Mouse (Mus musculus) liver, postnatal 0 days (tissue): Measurements from ENCODE around the gene Gmip. TPM values are rescaled to one million over a fixed set of nuclear protein-coding genes. Genes with fewer than 3 reads are reported as not detected.

Source experiments
- ATAC-seq: fragments of 200-750 bp; cut with Nextera tagmentation; 2 replicates; pipeline ENCODE4 v1.8.0; 2017; ENCODE audit warnings: mild to moderate bottlenecking, moderate library complexity
- DNase-seq: peaks from one replicate; pipeline ENCODE4 v3.0.0-alpha.2; 2016
- H3K27ac ChIP-seq: fragments of 300-500 bp; sonication (generic); 2 replicates; pipeline ENCODE4 v1.5.1; 2014; ENCODE audit warnings: antibody characterized with exemption, moderate library complexity, mild to moderate bottlenecking, low read depth
- H3K27me3 ChIP-seq: fragments of 300-500 bp; sonication (generic); 2 replicates; pipeline ENCODE4 v1.6.1; 2014; ENCODE audit warnings: low read length, control low read depth, mixed read lengths; ENCODE audit not compliant: insufficient read depth
- H3K36me3 ChIP-seq: fragments of 300-500 bp; sonication (generic); replicated peaks from 2 replicates; pipeline ENCODE4 v1.6.1; 2014; ENCODE audit warnings: mild to moderate bottlenecking, control low read depth, low read length, moderate library complexity, mixed read lengths; ENCODE audit not compliant: insufficient read depth
- H3K4me1 ChIP-seq: fragments of 300-500 bp; sonication (generic); 2 replicates; pipeline ENCODE4 v1.6.1; 2014; ENCODE audit warnings: antibody characterized with exemption, mild to moderate bottlenecking, control low read depth; ENCODE audit not compliant: insufficient read depth
- H3K4me2 ChIP-seq: fragments of 300-500 bp; sonication (generic); 2 replicates; pipeline ENCODE4 v1.6.1; 2014; ENCODE audit warnings: low read depth, mild to moderate bottlenecking, low read length, moderate library complexity, mixed read lengths
- H3K4me3 ChIP-seq: fragments of 300-500 bp; sonication (generic); 2 replicates; pipeline ENCODE4 v1.5.1; 2014; ENCODE audit warnings: low read depth, low read length
- H3K9ac ChIP-seq: fragments of 300-500 bp; sonication (generic); replicated peaks from 2 replicates; pipeline ENCODE4 v1.6.1; 2014; ENCODE audit warnings: mild to moderate bottlenecking, moderate library complexity
- H3K9me3 ChIP-seq: fragments of 300-500 bp; sonication (generic); 2 replicates; pipeline ENCODE4 v1.6.1; 2016; ENCODE audit warnings: mild to moderate bottlenecking, control low read depth, low read length, mixed read lengths
- CTCF ChIP-seq: sonication (generic); IDR thresholded peaks from 2 replicates; pipeline ENCODE4 v1.5.1; 2016; ENCODE audit warnings: antibody characterized with exemption, low read depth
- EP300 ChIP-seq: IDR thresholded peaks from 2 replicates; pipeline ENCODE4 v1.6.1; 2016; ENCODE audit warnings: antibody characterized with exemption, low read depth, mild to moderate bottlenecking
- WGBS: fragments of 180-500 bp; shearing (Covaris S2); extraction: QIAGEN DNeasy Blood & Tissue Kit; methylation state at CpG from one replicate; pipeline ENCODE4 v1.1.7; 2014; ENCODE audit not compliant: insufficient replicate concordance; 5-methylcytosine and 5-hydroxymethylcytosine counted together
- polyA plus RNA-seq: library from polyadenylated mRNA; unstranded; fragments of >200 nt; fragmentation: Nextera tagmentation; extraction: Ambion mirVana; gene quantifications from 2 replicates; pipeline ENCODE4 v1.2.1, GENCODE M21; 2015

Gmip gene
- polyA plus RNA-seq, 1 experiment from 2014 or later, result 7.4 TPM

DNA sequence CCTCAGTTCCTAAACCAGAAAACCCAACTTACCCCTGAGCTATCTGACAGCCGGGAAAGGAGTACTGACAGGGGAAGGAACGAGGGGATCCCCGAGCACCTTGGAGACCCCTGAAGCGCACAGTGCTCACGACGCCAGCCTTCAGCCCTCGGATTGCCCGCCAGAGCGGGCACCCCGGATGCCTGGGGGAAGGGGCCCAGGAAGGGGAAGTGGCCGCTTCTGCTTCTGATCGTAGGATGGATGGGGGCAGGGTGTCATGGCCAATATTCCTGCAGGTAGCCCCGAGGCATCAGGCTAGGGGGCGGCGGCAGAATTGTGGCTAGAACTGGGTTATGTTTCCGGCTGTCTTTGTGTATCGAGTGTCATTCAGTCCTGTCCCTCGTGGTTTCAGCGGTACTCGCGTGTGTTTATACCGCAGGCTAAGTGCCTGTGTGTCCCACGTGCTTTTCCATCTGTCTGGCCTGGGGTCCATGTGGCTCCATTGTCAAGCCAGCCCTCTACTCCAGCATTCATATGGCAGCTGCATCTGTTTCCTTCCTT, 455 bp downstream of the Gmip start:
- peak; percentile 60 for DNase-seq
- Histone ChIP-seq H3K4me2 (peak overlapping the region; percentile 86), H3K4me3 (peak overlapping the region; percentile 63), H3K36me3 (peaks cover 55% of the 10 kb centered on the region), H3K9me3 (no peaks in the 10 kb centered on the region), H3K9ac (peak overlapping the region; percentile 80), H3K27ac (peak overlapping the region; percentile 44), H3K27me3 (no peaks in the 10 kb centered on the region), H3K4me1 (peaks cover 10% of the 10 kb centered on the region)
- peak; percentile 65 for ATAC-seq
- TF ChIP-seq EP300 (no peak), CTCF (no peak)
- WGBS, result under 1% methylated on average over 23 of the region's 23 CpGs

DNA sequence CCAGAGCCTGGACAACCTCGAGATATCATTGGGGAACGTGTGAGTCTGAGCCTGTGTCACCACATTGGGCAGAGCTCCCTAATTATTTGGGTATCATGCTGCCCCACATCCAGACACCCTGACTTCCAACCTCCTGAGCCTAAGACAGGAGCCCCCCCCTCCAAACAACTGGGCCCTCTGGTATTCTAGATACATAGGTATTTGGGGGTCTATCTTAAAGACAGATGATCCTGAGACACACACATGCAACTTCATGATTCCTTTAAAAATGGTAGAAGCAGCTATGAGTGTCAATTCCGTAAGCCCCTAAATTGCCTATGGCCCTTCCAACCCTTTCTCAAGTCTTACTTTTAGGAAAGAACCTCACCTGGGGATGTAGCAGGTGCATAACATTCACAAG, 1.3 kb downstream of the Gmip start:
- Histone ChIP-seq H3K9me3 (no peaks in the 10 kb centered on the region), H3K4me1 (peaks cover 10% of the 10 kb centered on the region), H3K4me2 (peak overlapping the region; percentile 86; the same call in 1 of the 2 replicates), H3K36me3 (peaks cover 58% of the 10 kb centered on the region), H3K9ac (no peak overlapping the region), H3K4me3 (peak overlapping the region; percentile 63; the same call in 1 of the 2 replicates), H3K27me3 (no peaks in the 10 kb centered on the region), H3K27ac (no peak overlapping the region)
- DNase-seq (no peak), ATAC-seq (no peak)
- 43% methylated on average over 3 of the region's 3 CpGs for WGBS
- TF ChIP-seq EP300 (no peak), CTCF (no peak)

DNA sequence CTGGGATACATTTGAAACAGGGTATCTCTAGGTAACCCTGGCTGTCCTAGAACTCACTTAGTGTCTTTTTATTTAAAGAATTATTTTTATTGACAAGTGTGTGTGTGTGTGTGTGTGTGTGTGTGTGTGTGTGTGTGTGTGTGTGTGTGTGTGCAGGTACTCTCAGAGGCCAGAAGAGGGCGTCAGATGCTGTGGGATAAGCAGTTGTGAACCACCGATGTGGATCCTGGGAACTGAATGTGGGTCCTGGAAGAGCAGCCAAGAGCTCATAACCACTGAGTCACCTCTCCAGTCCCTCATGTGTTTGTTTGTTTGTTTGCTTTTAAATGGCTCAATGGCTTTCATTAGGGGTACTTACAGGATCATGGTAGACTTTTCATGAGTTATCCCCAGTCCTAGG, 6.4 kb downstream of the Gmip start:
- Histone ChIP-seq H3K4me2 (no peak overlapping the region), H3K27me3 (no peaks in the 10 kb centered on the region), H3K27ac (no peak overlapping the region), H3K4me1 (no peaks in the 10 kb centered on the region), H3K9ac (no peak overlapping the region), H3K9me3 (no peaks in the 10 kb centered on the region), H3K4me3 (no peak overlapping the region), H3K36me3 (peaks cover 38% of the 10 kb centered on the region)
- no peak for ATAC-seq
- 79% methylated on average over 2 of the region's 2 CpGs for WGBS
- DNase-seq, result no peak
- no peak for TF ChIP-seq CTCF
- no peak for TF ChIP-seq EP300

DNA sequence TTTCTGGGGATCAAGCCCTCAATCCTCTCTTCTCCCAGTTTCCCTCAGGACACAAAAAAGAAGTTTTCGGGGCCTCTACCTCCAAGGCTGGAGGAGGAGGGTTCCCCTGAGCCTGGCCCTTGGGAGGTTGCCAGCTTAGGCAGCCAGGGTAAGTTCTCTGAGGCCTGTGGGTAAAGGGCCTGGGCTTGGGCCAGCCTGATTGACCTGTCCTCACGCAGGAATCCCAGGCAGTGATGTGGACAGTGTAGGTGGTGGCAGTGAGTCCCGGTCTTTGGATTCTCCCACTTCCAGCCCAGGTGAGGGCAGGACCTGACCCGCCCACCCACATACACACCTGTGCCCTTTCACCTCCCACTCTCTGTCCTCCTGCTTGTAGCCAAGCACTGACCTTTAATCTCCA, 6.9 kb downstream of the Gmip start:
- no peak for TF ChIP-seq CTCF
- TF ChIP-seq EP300, result no peak
- Histone ChIP-seq H3K4me2 (no peak overlapping the region), H3K27me3 (no peaks in the 10 kb centered on the region), H3K36me3 (peaks cover 35% of the 10 kb centered on the region), H3K4me1 (no peaks in the 10 kb centered on the region), H3K27ac (no peak overlapping the region), H3K4me3 (no peak overlapping the region), H3K9me3 (no peaks in the 10 kb centered on the region), H3K9ac (no peak overlapping the region)
- DNase-seq (no peak), ATAC-seq (no peak)
- WGBS, result 86% methylated on average over 4 of the region's 4 CpGs

DNA sequence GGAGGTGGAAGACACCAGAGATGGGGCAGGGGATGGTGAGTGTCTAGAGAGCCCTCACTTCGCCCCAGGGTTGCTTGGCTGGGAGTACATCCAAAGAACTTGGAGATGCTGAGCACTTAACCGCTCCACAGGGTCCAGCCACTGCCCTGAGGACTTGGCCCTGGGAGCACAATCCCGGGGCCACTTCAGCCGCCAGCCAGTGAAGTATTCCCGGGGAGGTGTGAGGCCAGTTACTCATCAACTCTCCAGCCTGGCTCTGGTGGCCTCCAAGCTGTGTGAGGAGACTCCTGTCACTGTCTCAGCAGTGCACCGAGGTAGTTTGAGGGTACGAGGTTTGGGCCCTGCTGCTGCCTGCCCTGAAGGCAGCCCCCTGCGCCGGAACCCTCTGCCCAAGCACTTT, 12.0 kb downstream of the Gmip start:
- H3K36me3 ChIP-seq, result peaks cover 10% of the 10 kb centered on the region
- no peak overlapping the region for H3K27ac ChIP-seq
- TF ChIP-seq CTCF (no peak), EP300 (no peak)
- ATAC-seq, result no peak
- no peaks in the 10 kb centered on the region for H3K9me3 ChIP-seq
- peaks cover 9% of the 10 kb centered on the region for H3K4me1 ChIP-seq
- H3K27me3 ChIP-seq, result no peaks in the 10 kb centered on the region
- 80% methylated on average over 9 of the region's 9 CpGs for WGBS
- H3K4me2 ChIP-seq, result no peak overlapping the region
- H3K4me3 ChIP-seq, result no peak overlapping the region
- no peak for DNase-seq
- H3K9ac ChIP-seq, result no peak overlapping the region

DNA sequence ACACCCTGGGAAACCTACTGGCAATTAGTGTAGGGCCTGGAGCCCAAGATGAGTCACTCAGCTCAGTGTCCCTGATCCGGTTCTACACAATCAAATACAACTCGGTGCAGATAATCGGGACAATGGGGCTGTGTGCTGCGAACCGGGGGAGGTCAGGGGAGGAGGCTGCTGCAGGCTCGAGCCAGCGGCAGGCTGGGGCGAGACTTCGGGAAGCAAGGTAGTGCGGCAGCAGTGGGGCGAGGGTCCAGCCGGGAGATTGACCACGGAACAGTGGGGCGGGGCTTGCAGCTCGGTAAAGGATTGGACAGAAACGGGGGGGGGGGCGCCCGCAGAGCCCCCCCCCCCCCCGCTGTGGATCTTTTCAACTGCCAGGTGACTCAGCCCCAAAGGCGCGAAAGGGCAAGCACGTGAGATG, 13.5 kb downstream of the Gmip start:
- ATAC-seq (peak; percentile 19; the same call in 1 of the 2 replicates), DNase-seq (no peak)
- 2% methylated on average over 15 of the region's 22 CpGs for WGBS

More for the DNA sequence above, 13.5 kb downstream of the Gmip start:
- Histone ChIP-seq H3K27ac (no peak overlapping the region), H3K4me2 (peak overlapping the region; percentile 91), H3K9ac (peak overlapping the region; percentile 55; the same call in 1 of the 2 replicates), H3K9me3 (no peaks in the 10 kb centered on the region), H3K36me3 (peaks cover 3% of the 10 kb centered on the region), H3K27me3 (no peaks in the 10 kb centered on the region), H3K4me1 (peaks cover 9% of the 10 kb centered on the region), H3K4me3 (peak overlapping the region; percentile 51)
- TF ChIP-seq CTCF, result no peak
- TF ChIP-seq EP300, result no peak
